Mouse (Mus musculus): ENCODE results near the gene Fat3. TPM values are rescaled to one million over a fixed set of nuclear protein-coding genes. Genes with fewer than 3 reads are reported as not detected.

Gene Fat3
- polyA plus RNA-seq, 1 experiment from 2014 or later: 9.1 TPM

DNA sequence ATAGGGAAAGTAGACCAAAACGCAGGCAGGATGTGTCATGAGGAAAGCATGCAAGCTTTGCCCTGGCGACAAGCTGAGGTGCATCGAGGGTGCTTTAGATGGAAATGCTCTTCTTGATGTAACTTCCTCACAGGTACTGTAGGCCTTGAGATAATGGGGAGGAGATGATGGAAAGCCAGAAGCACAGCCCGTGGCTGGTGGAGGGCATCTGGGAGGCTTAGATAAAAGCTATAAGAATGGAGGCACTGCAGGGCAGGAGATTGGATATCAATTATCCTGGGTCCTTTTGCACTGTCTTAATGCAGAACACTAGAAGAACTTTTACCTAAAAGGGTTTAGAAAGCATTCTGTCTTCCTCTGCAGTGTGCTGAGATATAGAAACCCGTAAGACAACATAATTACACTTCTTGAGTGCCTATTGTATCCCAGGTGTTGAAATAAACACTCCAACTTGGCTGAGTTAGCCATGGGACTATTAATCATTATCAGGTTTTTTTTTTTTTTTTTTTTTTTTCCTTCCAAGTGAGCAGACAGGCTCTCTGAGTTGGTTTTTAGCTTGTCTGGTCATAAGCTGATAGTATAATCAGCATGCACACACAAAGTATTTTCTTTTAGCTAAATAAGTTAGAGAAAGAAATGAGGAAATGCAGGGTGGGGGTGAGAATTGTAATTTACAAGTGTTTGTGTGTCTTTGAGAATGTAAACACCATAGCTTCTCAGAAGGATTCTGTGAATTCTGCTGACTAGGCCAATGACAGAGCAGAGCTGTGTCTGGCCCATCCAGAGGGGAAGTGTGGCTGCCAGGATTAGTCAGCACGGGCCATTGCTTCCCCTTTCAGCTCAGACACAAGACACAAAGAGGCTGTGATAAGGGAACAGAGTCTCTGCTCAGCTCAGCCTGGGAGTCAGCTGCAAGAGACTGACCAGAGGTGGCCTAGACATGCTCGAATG lies 286.1 kb downstream of the Fat3 start:
- peak; percentile 87 for ATAC-seq (ENCODE audit: low FRiP score, low read depth)
- no peak overlapping the region for H3K9ac ChIP-seq
- H3K27me3 ChIP-seq: no peaks in the 10 kb centered on the region
- whole genome bisulfite sequencing: 51% methylated on average over 7 of the region's 7 CpGs
- peaks cover 31% of the 10 kb centered on the region for H3K4me1 ChIP-seq (replicated peaks)
- no peak overlapping the region for H3K4me2 ChIP-seq
- no peaks in the 10 kb centered on the region for H3K9me3 ChIP-seq
- no peaks in the 10 kb centered on the region for H3K36me3 ChIP-seq
- H3K27ac ChIP-seq (replicated peaks): no peak overlapping the region; the same call in 1 of the 2 replicates
- H3K4me3 ChIP-seq: no peak overlapping the region

DNA sequence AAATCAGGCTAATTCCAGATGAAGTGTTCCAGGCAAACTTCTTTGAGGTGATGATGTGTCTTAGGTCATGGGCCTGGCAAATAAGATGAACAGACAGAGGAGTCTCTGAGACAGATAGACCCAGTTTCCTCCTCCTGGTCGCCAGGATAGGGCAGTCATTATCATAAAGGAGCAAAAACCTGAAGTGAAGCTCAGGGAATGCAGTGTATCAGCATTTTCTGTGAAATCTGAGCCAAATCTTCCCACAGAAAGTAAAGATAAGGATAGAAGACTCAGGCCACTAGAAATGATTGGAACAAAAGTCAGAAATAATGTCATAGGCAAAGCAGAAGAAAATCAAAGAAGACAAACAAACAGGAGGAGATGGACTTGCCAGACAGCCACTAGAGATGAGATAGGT lies 287.8 kb downstream of the Fat3 start:
- Histone ChIP-seq H3K4me3 (no peak overlapping the region), H3K4me2 (no peak overlapping the region), H3K27ac (replicated peaks) (no peak overlapping the region), H3K4me1 (replicated peaks) (peaks cover 31% of the 10 kb centered on the region), H3K27me3 (no peaks in the 10 kb centered on the region), H3K9me3 (no peaks in the 10 kb centered on the region), H3K9ac (no peak overlapping the region), H3K36me3 (no peaks in the 10 kb centered on the region)
- WGBS: 51% methylated on average over 1 of the region's 1 CpGs
- ATAC-seq (ENCODE audit: low FRiP score, low read depth): no peak

DNA sequence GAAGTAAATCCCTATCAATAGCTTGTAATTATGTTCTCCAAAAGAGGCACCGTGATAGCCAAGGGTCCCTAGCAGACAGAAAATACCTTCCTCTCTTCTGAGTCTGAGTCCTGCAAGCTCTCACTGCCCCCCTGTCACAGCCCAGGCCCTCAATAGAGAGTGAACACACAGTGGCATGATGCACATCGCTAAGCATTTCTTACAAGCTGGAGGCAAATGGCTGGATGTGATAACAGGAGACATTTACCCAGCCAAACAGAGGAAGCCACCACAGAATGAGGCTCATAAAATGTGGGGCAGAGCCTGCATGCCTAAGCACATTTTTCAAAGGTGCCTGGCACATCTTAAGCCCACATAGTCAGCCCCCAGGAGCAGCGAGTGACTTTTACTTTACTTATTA lies 288.5 kb downstream of the Fat3 start:
- Histone ChIP-seq H3K36me3 (no peaks in the 10 kb centered on the region), H3K4me1 (replicated peaks) (peaks cover 31% of the 10 kb centered on the region), H3K27me3 (no peaks in the 10 kb centered on the region), H3K4me2 (no peak overlapping the region), H3K27ac (replicated peaks) (0 out of 2 replicates have a peak overlapping the region, but pooled peaks have one; percentile 12), H3K4me3 (no peak overlapping the region), H3K9ac (no peak overlapping the region), H3K9me3 (no peaks in the 10 kb centered on the region)
- no peak for ATAC-seq (ENCODE audit: low FRiP score, low read depth)
- WGBS: 50% methylated on average over 3 of the region's 3 CpGs

GRCm38 (mm10) chr9:16212163-16212562 lies 288.9 kb downstream of the Fat3 start:
- peak; percentile 67 for ATAC-seq (ENCODE audit: low FRiP score, low read depth)
- WGBS: 53% methylated on average over 4 of the region's 4 CpGs
- no peak overlapping the region for H3K9ac ChIP-seq
- H3K36me3 ChIP-seq: no peaks in the 10 kb centered on the region
- no peaks in the 10 kb centered on the region for H3K9me3 ChIP-seq
- no peak overlapping the region for H3K4me3 ChIP-seq
- H3K27me3 ChIP-seq: no peaks in the 10 kb centered on the region
- H3K27ac ChIP-seq (replicated peaks): 0 out of 2 replicates have a peak overlapping the region, but pooled peaks have one; percentile 12
- H3K4me2 ChIP-seq: no peak overlapping the region
- H3K4me1 ChIP-seq (replicated peaks): peaks cover 31% of the 10 kb centered on the region

- H3K4me2 ChIP-seq: no peak overlapping the region
- H3K4me1 ChIP-seq (replicated peaks): peaks cover 31% of the 10 kb centered on the region
- H3K27ac ChIP-seq (replicated peaks): no peak overlapping the region
Measured at GRCm38 (mm10) chr9:16211468-16211867, 289.6 kb downstream of the Fat3 start.

GRCm38 (mm10) chr9:16202296-16202695 lies 298.8 kb downstream of the Fat3 start:
- 66% methylated on average over 6 of the region's 6 CpGs for WGBS

More at GRCm38 (mm10) chr9:16211468-16211867, 289.6 kb downstream of the Fat3 start:
- ATAC-seq (ENCODE audit: low FRiP score, low read depth): no peak
- Histone ChIP-seq H3K9me3 (no peaks in the 10 kb centered on the region), H3K4me3 (no peak overlapping the region), H3K9ac (no peak overlapping the region), H3K27me3 (no peaks in the 10 kb centered on the region), H3K36me3 (no peaks in the 10 kb centered on the region)
- 68% methylated on average over 3 of the region's 3 CpGs for WGBS

GRCm38 (mm10) chr9:16200948-16201347 lies 300.1 kb downstream of the Fat3 start:
- Histone ChIP-seq H3K36me3 (no peaks in the 10 kb centered on the region), H3K9me3 (no peaks in the 10 kb centered on the region), H3K4me1 (replicated peaks) (peaks cover 17% of the 10 kb centered on the region), H3K9ac (no peak overlapping the region), H3K4me3 (no peak overlapping the region), H3K4me2 (no peak overlapping the region), H3K27ac (replicated peaks) (no peak overlapping the region), H3K27me3 (no peaks in the 10 kb centered on the region)
- no peak for ATAC-seq (ENCODE audit: low FRiP score, low read depth)
- WGBS: 49% methylated on average over 1 of the region's 1 CpGs

More at GRCm38 (mm10) chr9:16202296-16202695, 298.8 kb downstream of the Fat3 start:
- ATAC-seq (ENCODE audit: low FRiP score, low read depth): no peak
- no peak overlapping the region; the same call in 1 of the 2 replicates for H3K27ac ChIP-seq (replicated peaks)
- no peak overlapping the region for H3K4me3 ChIP-seq
- no peaks in the 10 kb centered on the region for H3K36me3 ChIP-seq
- no peak overlapping the region for H3K9ac ChIP-seq
- H3K4me1 ChIP-seq (replicated peaks): peaks cover 17% of the 10 kb centered on the region
- H3K4me2 ChIP-seq: no peak overlapping the region
- no peaks in the 10 kb centered on the region for H3K9me3 ChIP-seq
- no peaks in the 10 kb centered on the region for H3K27me3 ChIP-seq

- H3K4me1 ChIP-seq (replicated peaks): peaks cover 8% of the 10 kb centered on the region
- no peaks in the 10 kb centered on the region for H3K36me3 ChIP-seq
- H3K4me3 ChIP-seq: no peak overlapping the region
- WGBS: 49% methylated on average over 1 of the region's 1 CpGs
- H3K9ac ChIP-seq: no peak overlapping the region
- no peaks in the 10 kb centered on the region for H3K27me3 ChIP-seq
- no peak overlapping the region for H3K4me2 ChIP-seq
- no peak for ATAC-seq (ENCODE audit: low FRiP score, low read depth)
- no peaks in the 10 kb centered on the region for H3K9me3 ChIP-seq
- no peak overlapping the region for H3K27ac ChIP-seq (replicated peaks)
Measured at GRCm38 (mm10) chr9:16186461-16186860, 314.6 kb downstream of the Fat3 start.

DNA sequence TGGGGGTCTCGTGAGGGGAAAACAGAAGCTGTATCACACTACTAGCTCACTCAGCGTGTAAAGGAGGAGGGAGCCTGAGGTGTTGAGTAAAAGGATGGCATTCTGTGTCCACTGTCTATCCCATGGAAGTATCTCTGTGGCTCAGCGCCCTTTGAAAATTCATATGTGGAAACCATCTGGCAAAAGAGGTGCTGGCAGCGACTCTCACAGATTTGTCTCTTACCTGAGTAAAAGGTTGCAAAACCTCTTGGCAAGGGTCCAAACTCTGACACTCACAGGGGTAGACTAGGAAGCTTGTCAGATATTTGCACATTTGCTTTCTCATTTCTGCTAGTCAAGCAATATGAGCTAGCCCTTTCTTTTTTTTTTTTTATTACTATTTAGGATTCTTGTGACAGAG lies 331.8 kb downstream of the Fat3 start:
- Histone ChIP-seq H3K4me2 (no peak overlapping the region), H3K27ac (replicated peaks) (no peak overlapping the region), H3K9me3 (no peaks in the 10 kb centered on the region), H3K36me3 (no peaks in the 10 kb centered on the region), H3K27me3 (no peaks in the 10 kb centered on the region), H3K4me3 (no peak overlapping the region), H3K4me1 (replicated peaks) (no peaks in the 10 kb centered on the region), H3K9ac (no peak overlapping the region)
- 83% methylated on average over 4 of the region's 4 CpGs for WGBS
- no peak for ATAC-seq (ENCODE audit: low FRiP score, low read depth)

- no peak overlapping the region for H3K4me3 ChIP-seq
- no peaks in the 10 kb centered on the region for H3K9me3 ChIP-seq
- H3K9ac ChIP-seq: no peak overlapping the region
- ATAC-seq (ENCODE audit: low FRiP score, low read depth): no peak
- no peaks in the 10 kb centered on the region for H3K4me1 ChIP-seq (replicated peaks)
- no peaks in the 10 kb centered on the region for H3K27me3 ChIP-seq
- no peak overlapping the region for H3K4me2 ChIP-seq
- no peak overlapping the region for H3K27ac ChIP-seq (replicated peaks)
- 67% methylated on average over 2 of the region's 2 CpGs for WGBS
- H3K36me3 ChIP-seq: no peaks in the 10 kb centered on the region
Measured at GRCm38 (mm10) chr9:16168051-16168450, 333.0 kb downstream of the Fat3 start.

DNA sequence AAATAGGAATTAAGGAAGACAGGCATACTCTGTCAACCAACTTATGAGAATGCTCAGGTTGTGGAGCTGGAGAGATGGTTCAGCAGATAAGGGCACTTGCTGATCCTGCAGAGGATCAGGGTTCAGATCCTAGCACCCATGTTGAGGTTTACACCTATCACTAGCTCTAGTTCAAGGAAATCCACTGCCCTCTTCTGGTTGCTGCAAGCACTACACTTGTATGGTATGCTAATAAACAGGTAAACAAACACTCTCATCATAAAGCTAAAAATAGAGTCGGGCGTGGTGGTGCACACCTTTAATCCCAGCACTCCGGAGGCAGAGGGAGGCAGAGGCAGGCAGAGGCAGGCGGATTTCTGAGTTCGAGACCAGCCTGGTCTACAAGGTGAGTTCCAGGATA lies 341.7 kb downstream of the Fat3 start:
- no peaks in the 10 kb centered on the region for H3K36me3 ChIP-seq
- no peak overlapping the region for H3K4me2 ChIP-seq
- H3K27me3 ChIP-seq: no peaks in the 10 kb centered on the region
- over 99% methylated on average over 5 of the region's 5 CpGs for WGBS
- no peak overlapping the region for H3K4me3 ChIP-seq
- H3K4me1 ChIP-seq (replicated peaks): no peaks in the 10 kb centered on the region
- H3K27ac ChIP-seq (replicated peaks): no peak overlapping the region
- H3K9me3 ChIP-seq: no peaks in the 10 kb centered on the region
- no peak for ATAC-seq (ENCODE audit: low FRiP score, low read depth)
- H3K9ac ChIP-seq: no peak overlapping the region

DNA sequence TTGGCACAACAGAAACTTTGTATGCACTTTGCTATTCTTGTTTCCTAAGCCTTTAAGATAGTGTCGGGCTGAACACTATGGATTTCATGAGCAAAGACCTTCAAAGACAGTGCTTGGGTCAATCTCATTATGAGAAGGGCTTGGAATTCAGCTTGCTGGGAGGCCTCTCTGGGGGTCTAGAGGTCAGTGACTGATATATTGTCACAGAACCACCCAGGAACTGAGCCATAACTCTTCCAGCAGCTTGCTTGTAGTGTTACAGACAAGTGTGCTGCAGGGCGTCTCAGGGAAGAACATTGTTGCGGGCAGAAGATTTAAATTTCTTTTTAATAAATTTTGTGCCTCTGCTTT lies 347.5 kb downstream of the Fat3 start:
- Histone ChIP-seq H3K4me2 (no peak overlapping the region), H3K27ac (replicated peaks) (no peak overlapping the region), H3K27me3 (no peaks in the 10 kb centered on the region), H3K9me3 (no peaks in the 10 kb centered on the region), H3K36me3 (no peaks in the 10 kb centered on the region), H3K4me3 (no peak overlapping the region), H3K9ac (no peak overlapping the region), H3K4me1 (replicated peaks) (no peaks in the 10 kb centered on the region)
- 32% methylated on average over 3 of the region's 3 CpGs for WGBS
- no peak for ATAC-seq (ENCODE audit: low FRiP score, low read depth)

Measured in hindbrain, embryonic 15.5 days (tissue).